Mouse (Mus musculus) liver, adult 2 months (tissue): ENCODE measurements around the gene Arhgef18.

ENCODE experiments used
- CTCF ChIP-seq: fragments of 200-500 bp; IDR thresholded peaks from 2 replicates; pipeline ENCODE4 v1.5.1; 2011; ENCODE audit warnings: low read depth, low read length, control low read depth
- POLR2A ChIP-seq: fragments of 200-500 bp; IDR thresholded peaks from 2 replicates; pipeline ENCODE4 v1.6.1; 2011; ENCODE audit warnings: low read length, control low read depth; ENCODE audit not compliant: insufficient read depth; ENCODE audit errors: extremely low read depth

DNA sequence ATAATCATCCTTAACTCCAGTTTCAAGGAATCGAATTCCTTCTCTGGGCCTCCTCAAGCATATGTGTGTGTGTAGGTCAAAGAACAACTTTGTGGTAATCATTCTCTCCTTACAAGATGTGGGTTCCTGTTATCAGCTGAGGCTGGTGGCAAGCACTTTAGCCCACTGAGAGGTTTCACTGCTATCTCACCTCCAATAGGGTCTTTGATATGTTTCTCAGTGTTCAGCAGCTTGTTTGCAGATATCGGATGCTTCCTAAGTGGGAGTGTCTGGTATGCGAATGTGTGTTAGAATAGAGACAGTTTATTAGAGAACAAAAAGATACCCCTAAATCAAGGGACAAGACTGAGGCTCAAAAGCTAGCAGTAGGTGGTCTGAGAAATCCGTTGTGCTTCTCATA, 513 bp upstream of the Arhgef18 start:
- no peak for TF ChIP-seq CTCF
- no peak for TF ChIP-seq POLR2A
